Comparison of ENCODE assay signal across 9 mouse cellular contexts in genomic region chr9:115314556-115314955, GRCm38 (mm10). TPM values are rescaled to one million over a fixed set of nuclear protein-coding genes. Genes with fewer than 3 reads are reported as not detected.
DNase-seq lines count a peak whose midpoint lies in the region; ATAC-seq and TF ChIP-seq lines count a peak whose summit lies in the region.
"Had no signal": no experiment of that assay in that cellular context is flagged by ENCODE, and none has a peak within 500 bp of the region (broad histone marks: within the 10 kb centered on the region; RNA-seq: fewer than 3 reads in every experiment).

No protein-coding gene starts in this region.

- H3K9me3 ChIP-seq in heart, embryonic 12.5 days (replicated peaks): peaks cover 6% of the 10 kb centered on the region
- H3K9me3 ChIP-seq in embryonic facial prominence, embryonic 13.5 days: 0 out of 2 replicates have a peak, but pooled peaks cover 7% of the 10 kb centered on the region
- no peaks in the 10 kb centered on the region for H3K9me3 ChIP-seq in intestine, postnatal 0 days (ENCODE audit: control insufficient read depth)
- no peaks in the 10 kb centered on the region for H3K9me3 ChIP-seq in midbrain, embryonic 14.5 days (ENCODE audit: control insufficient read depth, low read length)

- TF ChIP-seq POLR2A in cerebellum, adult 2 months (IDR thresholded peaks at IDR 0.05; ENCODE audit: borderline replicate concordance, insufficient read depth, low read length): no peak

- DNase-seq in heart, postnatal 4 days: no peak
- peak; percentile 61 for DNase-seq in midbrain, embryonic 14.5 days
- DNase-seq in cerebellum, adult 2 months: no peak
- no peak for DNase-seq in thymus, postnatal 14 days
- DNase-seq in cerebellum, adult 9-11 months: no peak
- DNase-seq: gastrocnemius, postnatal 10 days had no signal

- no peak for ATAC-seq in heart, embryonic 12.5 days (ENCODE audit: insufficient number of reproducible peaks, low FRiP score)
- ATAC-seq in embryonic facial prominence, embryonic 13.5 days (ENCODE audit: insufficient number of reproducible peaks, insufficient read depth, low FRiP score, low TSS enrichment, low read depth): no peak
- no peak for ATAC-seq in intestine, postnatal 0 days
- no peak for ATAC-seq in midbrain, embryonic 14.5 days (ENCODE audit: low FRiP score, low TSS enrichment)

- peak overlapping the region; percentile 59 for H3K4me2 ChIP-seq in heart, embryonic 12.5 days
- peak overlapping the region; percentile 7; the same call in 1 of the 2 replicates for H3K4me2 ChIP-seq in embryonic facial prominence, embryonic 13.5 days
- peak overlapping the region; percentile 57 for H3K4me2 ChIP-seq in intestine, postnatal 0 days (replicated peaks; ENCODE audit: low read depth)
- H3K4me2 ChIP-seq in midbrain, embryonic 14.5 days (ENCODE audit: low read length): peak overlapping the region; percentile 34

- peaks cover 6% of the 10 kb centered on the region; the same call in 1 of the 2 replicates for H3K4me1 ChIP-seq in heart, embryonic 12.5 days (replicated peaks)
- peaks cover 4% of the 10 kb centered on the region; the same call in 1 of the 2 replicates for H3K4me1 ChIP-seq in embryonic facial prominence, embryonic 13.5 days
- H3K4me1 ChIP-seq in intestine, postnatal 0 days (replicated peaks; ENCODE audit: control insufficient read depth, insufficient read depth, low read length): no peaks in the 10 kb centered on the region
- H3K4me1 ChIP-seq in midbrain, embryonic 14.5 days (ENCODE audit: control insufficient read depth, insufficient read depth, low read length): 0 out of 2 replicates have a peak, but pooled peaks cover 7% of the 10 kb centered on the region
- no peaks in the 10 kb centered on the region for H3K4me1 ChIP-seq in cerebellum, adult 2 months (ENCODE audit: control insufficient read depth, insufficient read depth, low read length)

- H3K4me3 ChIP-seq in heart, embryonic 12.5 days: peak overlapping the region; percentile 32
- no peak overlapping the region for H3K4me3 ChIP-seq in embryonic facial prominence, embryonic 13.5 days
- peak overlapping the region; percentile 24; the same call in 1 of the 2 replicates for H3K4me3 ChIP-seq in intestine, postnatal 0 days (ENCODE audit: low read depth, low read length)
- no peak overlapping the region for H3K4me3 ChIP-seq in midbrain, embryonic 14.5 days (replicated peaks; ENCODE audit: low read depth, low read length)
- no peak overlapping the region for H3K4me3 ChIP-seq in cerebellum, adult 2 months (replicated peaks; ENCODE audit: insufficient read depth, low read depth, low read length)

- H3K27ac ChIP-seq in heart, embryonic 12.5 days (ENCODE audit: poor library complexity, severe bottlenecking): no peak overlapping the region; the same call in 1 of the 2 replicates
- H3K27ac ChIP-seq in embryonic facial prominence, embryonic 13.5 days: no peak overlapping the region
- H3K27ac ChIP-seq in intestine, postnatal 0 days (ENCODE audit: low read depth, low read length): peak overlapping the region; percentile 63
- 0 out of 2 replicates have a peak overlapping the region, but pooled peaks have one; percentile 14 for H3K27ac ChIP-seq in midbrain, embryonic 14.5 days (replicated peaks; ENCODE audit: low read depth, low read length)
- H3K27ac ChIP-seq in cerebellum, adult 2 months (ENCODE audit: insufficient read depth, low read length): no peak overlapping the region

- no peak for TF ChIP-seq CTCF in intestine, postnatal 0 days (IDR thresholded peaks at IDR 0.05; ENCODE audit: low read depth)
- no peak for TF ChIP-seq CTCF in cerebellum, adult 2 months (IDR thresholded peaks at IDR 0.05; ENCODE audit: borderline replicate concordance, insufficient read depth, low read depth, low read length)

- no peaks in the 10 kb centered on the region for H3K36me3 ChIP-seq in heart, embryonic 12.5 days
- no peaks in the 10 kb centered on the region for H3K36me3 ChIP-seq in embryonic facial prominence, embryonic 13.5 days
- H3K36me3 ChIP-seq in intestine, postnatal 0 days (ENCODE audit: control insufficient read depth, insufficient read depth): no peaks in the 10 kb centered on the region
- no peaks in the 10 kb centered on the region for H3K36me3 ChIP-seq in midbrain, embryonic 14.5 days (ENCODE audit: control insufficient read depth, insufficient read depth, low read length)

- peak overlapping the region; percentile 5; the same call in 1 of the 2 replicates for H3K9ac ChIP-seq in heart, embryonic 12.5 days
- H3K9ac ChIP-seq in embryonic facial prominence, embryonic 13.5 days: no peak overlapping the region
- H3K9ac ChIP-seq in intestine, postnatal 0 days (ENCODE audit: low read depth, low read length): no peak overlapping the region
- 0 out of 2 replicates have a peak overlapping the region, but pooled peaks have one; percentile 2 for H3K9ac ChIP-seq in midbrain, embryonic 14.5 days (replicated peaks; ENCODE audit: low read length)

- 7% methylated on average over 10 of the region's 10 CpGs for WGBS in heart, embryonic 12.5 days
- WGBS in embryonic facial prominence, embryonic 13.5 days: 12% methylated on average over 10 of the region's 10 CpGs
- 13% methylated on average over 10 of the region's 10 CpGs for WGBS in intestine, postnatal 0 days
- WGBS in midbrain, embryonic 14.5 days: 6% methylated on average over 10 of the region's 10 CpGs
- WGBS in cerebellum, adult 2 months: 16% methylated on average over 10 of the region's 10 CpGs

- no peaks in the 10 kb centered on the region for H3K27me3 ChIP-seq in heart, embryonic 12.5 days (replicated peaks)
- H3K27me3 ChIP-seq in embryonic facial prominence, embryonic 13.5 days: no peaks in the 10 kb centered on the region
- no peaks in the 10 kb centered on the region for H3K27me3 ChIP-seq in intestine, postnatal 0 days (replicated peaks; ENCODE audit: control insufficient read depth, insufficient read depth, low read length)
- no peaks in the 10 kb centered on the region for H3K27me3 ChIP-seq in midbrain, embryonic 14.5 days (ENCODE audit: control insufficient read depth, insufficient read depth, low read length)
- H3K27me3 ChIP-seq in cerebellum, adult 2 months (ENCODE audit: control insufficient read depth, insufficient read depth, low read length): no peaks in the 10 kb centered on the region

RNA-seq across cellular contexts. Expression of gene Stt3b, which starts 4.3 kb away (rescaled TPM):
- polyA plus RNA-seq in heart, embryonic 12.5 days (2016; fragmentation: Nextera tagmentation; extraction: Ambion mirVana): 121 and 122 TPM in 2 replicates
- 10 to 100 TPM; 80.9 to 84.0 TPM for total RNA-seq in heart, postnatal 4 days (2021)
- 83.2 and 87.8 TPM in 2 replicates for polyA plus RNA-seq in embryonic facial prominence, embryonic 13.5 days (2015; fragmentation: Nextera tagmentation; extraction: Ambion mirVana)
- polyA plus RNA-seq in intestine, postnatal 0 days (2015; fragmentation: Nextera tagmentation; extraction: Ambion mirVana): 51.5 and 54.1 TPM in 2 replicates
- 66.4 and 101 TPM in 2 replicates for polyA plus RNA-seq in midbrain, embryonic 14.5 days (2014; fragmentation: Nextera tagmentation; extraction: Ambion mirVana)
- 37.2 and 38.2 TPM in 2 replicates for polyA plus RNA-seq in cerebellum, adult 2 months (2012; rRNA removed)

Comparison
In these comparisons a context has a peak if more than half of its experiments do, and no peak if none do; other contexts are left out.
1. H3K27ac ChIP-seq: peak in intestine, postnatal 0 days (single experiment) and midbrain, embryonic 14.5 days (single experiment); none in heart, embryonic 12.5 days (single experiment), embryonic facial prominence, embryonic 13.5 days (single experiment) and cerebellum, adult 2 months (single experiment).
2. H3K4me2 ChIP-seq: peak in every context shown above with its lines; median percentile 59 in heart, embryonic 12.5 days; 57 in intestine, postnatal 0 days; 34 in midbrain, embryonic 14.5 days; 7 in embryonic facial prominence, embryonic 13.5 days.
3. H3K4me3 ChIP-seq: peak in heart, embryonic 12.5 days (single experiment) and intestine, postnatal 0 days (single experiment); none in embryonic facial prominence, embryonic 13.5 days (single experiment), midbrain, embryonic 14.5 days (single experiment) and cerebellum, adult 2 months (single experiment).
4. H3K9ac ChIP-seq: peak in heart, embryonic 12.5 days (single experiment) and midbrain, embryonic 14.5 days (single experiment); none in embryonic facial prominence, embryonic 13.5 days (single experiment) and intestine, postnatal 0 days (single experiment).